Mouse (Mus musculus): Measurements from ENCODE around the gene Cs.

GRCm38 (mm10) chr10:128390366-128390765 lies 52.8 kb downstream of the Cs start:
- TF ChIP-seq CTCF (IDR thresholded peaks at IDR 0.05 in 2 of 3, conservative IDR thresholded peaks at IDR 0.05 in 1 of 3; ENCODE audit: control insufficient read depth in 1 of 3, insufficient read depth in 1 of 3, low read depth in 2 of 3, low read length in 3 of 3, poor library complexity in 1 of 3, severe bottlenecking in 1 of 3) (no peak), POLR2AphosphoS5 (IDR thresholded peaks at IDR 0.05; ENCODE audit: borderline replicate concordance, low read depth, low read length) (no peak), CHD2 (IDR thresholded peaks at IDR 0.05; ENCODE audit: low read length) (no peak), TCF12 (IDR thresholded peaks at IDR 0.05; ENCODE audit: low read depth, low read length) (no peak), USF2 (IDR thresholded peaks at IDR 0.05; ENCODE audit: borderline replicate concordance in 1 of 2, insufficient read depth in 1 of 2, low read depth in 1 of 2, low read length in 2 of 2) (no peak), MAX (IDR thresholded peaks at IDR 0.05; ENCODE audit: low read length) (no peak), SIN3A (IDR thresholded peaks at IDR 0.05; ENCODE audit: low read length) (no peak), EP300 (IDR thresholded peaks at IDR 0.05; ENCODE audit: low read depth in 1 of 2, low read length in 2 of 2) (no peak), E2F4 (IDR thresholded peaks at IDR 0.05; ENCODE audit: borderline replicate concordance, low read depth, low read length) (no peak), SMC3 (IDR thresholded peaks at IDR 0.05; ENCODE audit: low read depth, low read length) (no peak), POLR2A (IDR thresholded peaks at IDR 0.05; ENCODE audit: control insufficient read depth in 1 of 2, insufficient read depth in 1 of 2, low read depth in 1 of 2, low read length in 2 of 2, poor library complexity in 1 of 2) (no peak), HCFC1 (IDR thresholded peaks at IDR 0.05; ENCODE audit: low read depth, low read length) (no peak)
